Mouse (Mus musculus) midbrain, embryonic 16.5 days (tissue): ENCODE results near the gene Ddi2. TPM values are rescaled to one million over a fixed set of nuclear protein-coding genes. Genes with fewer than 3 reads are reported as not detected.

Experiments
- ATAC-seq: fragments of 200-750 bp; cut with Nextera tagmentation; 2 replicates; pipeline ENCODE4 v1.8.0; 2017; ENCODE audit warnings: moderate TSS enrichment
- H3K27ac ChIP-seq: fragments of 300-500 bp; sonication (generic); 2 replicates; pipeline ENCODE4 v1.5.1; 2014; ENCODE audit warnings: mild to moderate bottlenecking, low read length, mixed read lengths
- H3K27me3 ChIP-seq: fragments of 300-500 bp; sonication (generic); 2 replicates; pipeline ENCODE4 v1.6.1; 2014; ENCODE audit warnings: low read depth, low read length, mixed read lengths; ENCODE audit not compliant: control insufficient read depth, insufficient read depth
- H3K36me3 ChIP-seq: fragments of 300-500 bp; sonication (generic); 2 replicates; pipeline ENCODE4 v1.6.1; 2014; ENCODE audit warnings: mild to moderate bottlenecking, low read length, moderate library complexity, mixed read lengths; ENCODE audit not compliant: control insufficient read depth, insufficient read depth
- H3K4me1 ChIP-seq: fragments of 300-500 bp; sonication (generic); 2 replicates; pipeline ENCODE4 v1.6.1; 2014; ENCODE audit warnings: mild to moderate bottlenecking, low read length, mixed read lengths; ENCODE audit not compliant: control insufficient read depth, insufficient read depth
- H3K4me2 ChIP-seq: fragments of 300-500 bp; sonication (generic); 2 replicates; pipeline ENCODE4 v1.6.1; 2014; ENCODE audit warnings: mild to moderate bottlenecking, low read length, mixed read lengths
- H3K4me3 ChIP-seq: fragments of 300-500 bp; sonication (generic); 2 replicates; pipeline ENCODE4 v1.5.1; 2014; ENCODE audit warnings: low read depth, mild to moderate bottlenecking, low read length, moderate library complexity, mixed read lengths
- H3K9ac ChIP-seq: fragments of 300-500 bp; sonication (generic); 2 replicates; pipeline ENCODE4 v1.6.1; 2014; ENCODE audit warnings: low read depth, low read length, mixed read lengths
- H3K9me3 ChIP-seq: fragments of 300-500 bp; sonication (generic); replicated peaks from 2 replicates; pipeline ENCODE4 v1.6.1; 2014; ENCODE audit warnings: mild to moderate bottlenecking, low read length, mixed read lengths; ENCODE audit not compliant: control insufficient read depth, poor library complexity, severe bottlenecking
- WGBS: fragments of 180-500 bp; shearing (Covaris S2); extraction: QIAGEN DNeasy Blood & Tissue Kit; methylation state at CpG from one replicate; pipeline ENCODE4 v1.1.7; 2014; 5-methylcytosine and 5-hydroxymethylcytosine counted together
- polyA plus RNA-seq: library from polyadenylated mRNA; unstranded; fragments of >200 nt; fragmentation: Nextera tagmentation; extraction: Ambion mirVana; gene quantifications from 2 replicates; pipeline ENCODE4 v1.2.1, GENCODE M21; 2015

Gene Ddi2
- polyA plus RNA-seq, 1 experiment from 2014 or later, result 10.0 TPM

DNA sequence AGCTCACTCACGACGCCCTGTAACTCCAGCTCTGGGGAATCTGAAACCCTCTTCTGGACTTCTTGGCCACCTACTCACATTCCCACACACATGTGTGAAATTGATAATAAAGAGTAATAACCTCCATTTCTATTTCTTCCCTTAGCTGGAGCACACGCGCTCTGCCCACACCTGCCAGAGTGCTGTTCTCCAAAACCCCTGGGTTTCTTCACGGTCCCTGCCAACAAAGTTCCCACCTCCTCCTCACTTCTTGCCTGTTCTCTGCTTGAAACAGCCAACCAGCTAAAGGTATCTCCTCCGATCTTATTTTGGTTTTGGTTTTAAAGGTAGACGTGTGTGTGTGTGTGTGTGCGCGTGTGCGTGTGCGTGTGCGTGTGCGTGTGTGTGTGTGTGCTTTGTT is 7.2 kb upstream of the Ddi2 start:
- no peak overlapping the region for H3K4me2 ChIP-seq
- H3K4me3 ChIP-seq, result no peak overlapping the region
- no peak overlapping the region for H3K27ac ChIP-seq
- H3K9me3 ChIP-seq, result no peaks in the 10 kb centered on the region
- peaks cover 6% of the 10 kb centered on the region; the same call in 1 of the 2 replicates for H3K4me1 ChIP-seq
- WGBS, result 89% methylated on average over 13 of the region's 13 CpGs
- H3K36me3 ChIP-seq, result no peaks in the 10 kb centered on the region
- 0 out of 2 replicates have a peak, but pooled peaks cover 2% of the 10 kb centered on the region for H3K27me3 ChIP-seq
- ATAC-seq, result no peak
- H3K9ac ChIP-seq, result no peak overlapping the region

DNA sequence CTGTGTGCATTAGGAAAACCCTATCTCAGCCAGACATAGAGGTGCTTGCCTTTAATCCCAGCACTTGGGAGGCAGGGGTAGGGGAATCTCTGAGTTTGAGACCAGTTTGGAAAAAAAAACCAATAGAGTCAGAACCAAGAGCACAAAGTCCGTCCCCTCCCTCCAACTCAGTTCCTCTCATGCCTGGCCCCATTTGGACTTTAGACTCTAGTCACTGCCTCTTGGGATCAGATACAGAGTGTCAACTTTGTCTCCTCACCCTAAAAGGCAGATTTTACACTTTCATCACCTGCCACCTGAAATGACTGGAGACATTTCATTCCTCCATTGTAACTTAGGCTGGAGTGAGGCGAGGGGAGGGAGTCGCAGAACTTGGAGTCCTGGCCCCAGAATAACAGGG is 6.0 kb upstream of the Ddi2 start:
- H3K9me3 ChIP-seq, result no peaks in the 10 kb centered on the region
- H3K36me3 ChIP-seq, result no peaks in the 10 kb centered on the region
- H3K4me2 ChIP-seq, result no peak overlapping the region
- 0 out of 2 replicates have a peak, but pooled peaks cover under 1% of the 10 kb centered on the region for H3K4me1 ChIP-seq
- 0 out of 2 replicates have a peak, but pooled peaks cover 2% of the 10 kb centered on the region for H3K27me3 ChIP-seq
- no peak for ATAC-seq
- H3K4me3 ChIP-seq, result no peak overlapping the region
- H3K27ac ChIP-seq, result no peak overlapping the region
- WGBS, result 80% methylated on average over 3 of the region's 3 CpGs
- H3K9ac ChIP-seq, result no peak overlapping the region

DNA sequence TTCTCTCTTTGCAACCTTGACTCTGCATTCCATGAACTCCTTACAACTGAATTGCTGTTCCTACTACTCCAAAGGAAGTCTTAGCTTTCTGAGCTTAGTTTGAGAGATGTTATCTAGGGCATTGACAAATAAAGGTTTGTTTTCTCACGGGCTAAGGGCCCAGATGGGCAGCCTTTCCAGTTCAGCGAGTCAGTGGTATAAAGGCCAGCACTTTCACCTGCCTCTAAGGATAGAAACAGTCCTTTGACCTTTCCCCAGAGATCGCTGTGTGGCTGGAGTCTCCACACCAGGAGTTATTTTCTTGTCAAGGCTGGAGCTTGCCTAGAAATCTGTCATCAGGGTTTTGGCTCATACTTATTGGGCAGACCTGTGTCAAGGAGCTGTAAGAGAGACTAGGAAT is 2.5 kb upstream of the Ddi2 start:
- no peak for ATAC-seq
- 63% methylated on average over 3 of the region's 3 CpGs for WGBS
- Histone ChIP-seq H3K4me3 (no peak overlapping the region), H3K4me1 (peaks cover 16% of the 10 kb centered on the region), H3K27me3 (0 out of 2 replicates have a peak, but pooled peaks cover 2% of the 10 kb centered on the region), H3K4me2 (no peak overlapping the region), H3K9me3 (no peaks in the 10 kb centered on the region), H3K36me3 (no peaks in the 10 kb centered on the region), H3K9ac (no peak overlapping the region), H3K27ac (no peak overlapping the region)

DNA sequence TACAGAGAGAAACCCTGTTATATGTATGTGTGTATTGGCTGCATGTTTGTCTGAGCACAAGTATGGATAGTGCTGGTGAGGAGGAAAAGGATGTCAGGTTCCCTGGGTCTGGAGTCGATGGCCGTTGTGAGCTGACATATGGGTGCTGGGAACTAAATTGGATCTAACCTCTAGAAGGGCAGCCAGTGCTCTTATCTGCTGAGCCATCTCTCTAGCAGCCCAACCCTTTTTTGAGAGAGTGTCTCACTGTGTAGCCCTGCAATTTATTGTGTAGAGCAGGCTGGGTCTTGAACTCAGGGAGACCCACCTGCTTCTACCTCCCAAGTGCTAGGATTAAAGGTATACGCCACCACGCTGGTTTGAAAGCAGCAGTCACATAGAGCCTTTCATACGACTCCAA is 2.1 kb upstream of the Ddi2 start:
- Histone ChIP-seq H3K4me3 (no peak overlapping the region), H3K27me3 (0 out of 2 replicates have a peak, but pooled peaks cover 2% of the 10 kb centered on the region), H3K4me2 (no peak overlapping the region), H3K9me3 (no peaks in the 10 kb centered on the region), H3K4me1 (peaks cover 20% of the 10 kb centered on the region), H3K27ac (no peak overlapping the region), H3K36me3 (no peaks in the 10 kb centered on the region), H3K9ac (no peak overlapping the region)
- WGBS, result 80% methylated on average over 5 of the region's 5 CpGs
- no peak for ATAC-seq

DNA sequence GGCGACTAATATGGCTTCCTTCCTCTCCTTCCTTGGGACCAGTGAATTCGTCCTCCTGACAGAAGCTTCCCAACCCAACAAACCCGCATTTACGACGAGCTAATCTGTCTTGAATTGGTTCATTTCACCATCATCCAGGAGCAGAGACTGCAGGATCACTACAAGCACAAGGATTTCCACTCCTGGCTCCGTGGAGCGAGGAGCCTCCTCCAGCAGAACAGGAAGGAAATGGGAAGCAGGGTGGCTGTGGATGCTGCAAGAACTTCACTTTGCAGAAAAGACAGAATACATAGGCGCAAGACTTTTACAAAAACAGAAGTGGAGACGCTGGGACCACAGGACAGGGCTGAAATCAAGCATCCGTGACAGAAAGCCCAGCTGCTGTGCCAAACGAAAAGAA is 1.4 kb upstream of the Ddi2 start:
- H3K9ac ChIP-seq, result no peak overlapping the region
- H3K27me3 ChIP-seq, result no peaks in the 10 kb centered on the region
- WGBS, result 72% methylated on average over 11 of the region's 11 CpGs
- H3K9me3 ChIP-seq, result no peaks in the 10 kb centered on the region
- H3K36me3 ChIP-seq, result no peaks in the 10 kb centered on the region
- H3K4me3 ChIP-seq, result no peak overlapping the region
- ATAC-seq, result no peak
- H3K27ac ChIP-seq, result no peak overlapping the region
- peaks cover 20% of the 10 kb centered on the region for H3K4me1 ChIP-seq
- no peak overlapping the region for H3K4me2 ChIP-seq

DNA sequence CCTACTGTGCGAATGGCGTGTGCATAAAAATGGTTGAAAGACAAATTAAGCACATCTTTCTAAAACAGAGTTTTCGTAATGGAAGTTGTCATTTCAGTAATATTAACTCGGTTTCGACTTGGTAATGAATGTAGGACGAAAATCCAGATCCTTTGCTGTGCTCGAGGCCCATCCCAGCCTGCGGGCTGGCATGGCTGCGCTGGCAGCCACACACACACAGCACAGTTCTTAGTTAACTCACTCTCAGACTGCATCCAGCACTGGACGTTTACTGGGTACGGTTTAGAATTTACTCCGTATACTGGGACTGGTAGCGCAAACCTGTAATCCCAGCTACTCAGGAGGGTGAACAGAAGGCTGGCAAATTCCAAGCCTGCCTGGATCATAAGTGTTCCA is 452 bp upstream of the Ddi2 start:
- WGBS, result 5% methylated on average over 13 of the region's 13 CpGs
- peaks cover 20% of the 10 kb centered on the region for H3K4me1 ChIP-seq

DNA sequence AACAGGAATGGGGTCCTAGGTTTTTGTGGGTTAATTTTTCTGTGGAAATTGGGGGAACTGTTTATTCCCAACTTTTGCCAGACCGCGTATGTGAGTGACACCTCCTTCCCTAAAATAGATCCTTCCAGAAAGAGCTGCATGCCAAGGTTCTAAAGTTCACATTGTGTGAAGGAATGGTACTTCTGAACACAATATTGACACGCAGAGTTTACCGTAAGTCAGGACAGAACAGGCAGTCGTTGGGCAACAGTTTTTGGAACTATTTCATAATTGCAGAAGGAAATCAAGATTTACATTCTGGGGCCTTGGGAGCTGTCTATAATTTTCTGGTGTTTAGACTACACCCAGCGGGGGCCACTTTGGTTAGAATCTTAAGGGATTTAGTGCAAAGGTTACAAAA is 1.3 kb downstream of the Ddi2 start:
- Histone ChIP-seq H3K9ac (no peak overlapping the region), H3K4me3 (peak overlapping the region; percentile 99), H3K27ac (no peak overlapping the region), H3K27me3 (no peaks in the 10 kb centered on the region), H3K9me3 (no peaks in the 10 kb centered on the region), H3K4me1 (peaks cover 20% of the 10 kb centered on the region), H3K36me3 (no peaks in the 10 kb centered on the region), H3K4me2 (peak overlapping the region; percentile 76)
- WGBS, result 83% methylated on average over 6 of the region's 6 CpGs
- ATAC-seq, result no peak

More for the DNA sequence above, 452 bp upstream of the Ddi2 start:
- Histone ChIP-seq H3K27ac (peak overlapping the region; percentile 85), H3K4me3 (peak overlapping the region; percentile 99), H3K36me3 (no peaks in the 10 kb centered on the region), H3K9me3 (no peaks in the 10 kb centered on the region), H3K4me2 (peak overlapping the region; percentile 73), H3K27me3 (no peaks in the 10 kb centered on the region), H3K9ac (peak overlapping the region; percentile 79)
- peak; percentile 73 for ATAC-seq

DNA sequence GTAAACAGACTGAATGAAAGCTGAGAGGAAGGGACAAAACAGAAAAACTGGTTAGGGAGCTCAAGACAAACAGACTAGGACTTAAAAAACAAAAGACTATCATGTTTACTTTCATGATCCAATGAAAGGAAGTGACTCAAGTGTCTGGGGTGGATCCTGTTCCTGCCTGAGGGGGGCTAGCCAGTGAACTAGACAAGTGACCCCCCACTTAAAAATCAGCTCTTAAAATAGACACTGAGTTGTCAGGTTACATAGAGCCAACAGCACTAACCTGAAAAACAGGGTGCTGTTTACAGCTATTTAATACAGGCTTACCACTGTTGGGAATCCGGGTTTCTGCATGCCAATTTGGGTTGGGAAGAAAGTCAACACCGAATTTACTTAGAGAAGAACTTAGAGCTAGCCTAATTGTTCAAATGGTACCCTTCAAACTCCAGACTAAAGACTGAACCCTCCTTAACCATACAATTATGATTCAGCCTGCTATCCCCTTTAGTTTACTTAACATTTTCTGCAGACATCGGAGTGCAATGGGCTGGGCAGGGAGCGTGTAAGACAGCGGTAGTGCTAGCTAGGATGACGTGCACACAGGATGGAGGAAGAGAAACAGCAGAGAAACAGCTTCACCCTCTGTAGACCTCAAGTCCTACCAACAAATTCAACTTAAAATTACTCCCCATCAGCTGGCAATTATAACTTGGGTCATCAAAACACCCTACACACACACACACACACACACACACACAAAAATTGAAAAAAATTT is 2.3 kb downstream of the Ddi2 start:
- H3K27me3 ChIP-seq, result no peaks in the 10 kb centered on the region
- H3K9ac ChIP-seq, result no peak overlapping the region
- H3K9me3 ChIP-seq, result no peaks in the 10 kb centered on the region
- peaks cover 20% of the 10 kb centered on the region for H3K4me1 ChIP-seq
- no peak overlapping the region; the same call in 1 of the 2 replicates for H3K4me2 ChIP-seq
- no peak overlapping the region for H3K27ac ChIP-seq
- 84% methylated on average over 6 of the region's 6 CpGs for WGBS
- no peak overlapping the region for H3K4me3 ChIP-seq
- H3K36me3 ChIP-seq, result no peaks in the 10 kb centered on the region
- ATAC-seq, result no peak

DNA sequence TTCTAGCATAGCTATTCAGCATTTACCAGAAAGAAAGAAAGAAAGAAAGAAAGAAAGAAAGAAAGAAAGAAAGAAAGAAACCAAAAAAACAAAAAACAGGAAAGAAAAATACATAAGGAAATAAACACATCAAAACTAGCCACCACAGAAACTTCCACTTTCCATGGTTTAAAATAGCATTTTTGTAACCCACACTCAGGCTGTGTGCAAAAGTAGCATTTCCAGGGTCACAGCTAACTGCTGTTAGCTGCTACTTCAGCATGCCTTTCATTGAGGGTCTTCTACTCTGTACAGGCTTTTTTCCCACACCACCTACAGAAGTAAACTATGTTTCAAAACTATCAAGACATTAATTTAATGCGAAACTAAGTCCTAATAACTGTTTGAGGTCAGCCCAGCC is 3.9 kb downstream of the Ddi2 start:
- Histone ChIP-seq H3K4me1 (peaks cover 20% of the 10 kb centered on the region), H3K4me3 (no peak overlapping the region), H3K9ac (no peak overlapping the region), H3K4me2 (no peak overlapping the region), H3K27ac (no peak overlapping the region), H3K27me3 (no peaks in the 10 kb centered on the region), H3K9me3 (no peaks in the 10 kb centered on the region), H3K36me3 (no peaks in the 10 kb centered on the region)
- no peak for ATAC-seq
- WGBS, result 94% methylated on average over 1 of the region's 1 CpGs
